Mouse (Mus musculus): ENCODE results near the gene Dffb.

Gene Dffb

DNA sequence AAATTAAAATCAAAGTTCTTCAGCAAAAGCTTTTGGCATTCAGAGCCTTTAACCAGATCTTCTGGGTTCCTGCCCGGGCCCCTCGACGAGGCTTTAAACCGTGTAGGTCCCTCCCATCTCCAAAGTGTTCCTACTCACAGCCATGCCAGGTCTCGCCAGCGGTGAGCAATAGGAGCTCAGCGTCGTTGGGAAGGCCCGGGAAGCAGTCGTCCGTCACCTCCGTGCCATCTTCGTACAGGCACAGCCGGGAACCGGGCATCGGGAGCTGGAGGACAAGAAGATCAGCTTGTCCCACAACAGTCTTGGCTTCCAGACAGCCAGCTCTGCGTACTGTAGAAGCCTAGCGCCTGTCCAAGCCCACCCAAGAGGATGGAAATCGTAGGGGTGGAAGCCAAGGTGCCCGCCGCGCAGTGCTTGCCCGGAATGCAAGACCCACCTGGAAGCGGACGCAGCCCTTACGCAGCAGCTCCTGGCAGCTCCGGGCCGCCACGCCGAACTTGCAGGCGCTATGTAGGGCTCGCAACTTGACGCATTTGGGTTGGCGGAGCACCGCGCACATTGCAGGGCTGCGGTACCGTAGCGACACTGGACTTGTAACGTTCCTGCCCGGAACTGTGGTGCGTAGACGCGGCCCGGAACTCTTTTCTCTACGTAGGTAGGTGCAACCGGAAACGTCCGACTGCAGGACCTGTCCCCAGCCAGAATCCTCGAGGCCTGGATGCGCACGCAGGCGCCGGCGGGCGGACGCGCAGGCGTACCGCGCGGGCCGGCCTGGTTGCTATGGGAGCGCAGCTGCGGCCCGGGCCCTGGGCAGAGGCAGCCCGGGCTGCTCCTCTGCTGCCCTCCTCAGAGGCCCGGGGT, at the start of gene Dffb, which contains the start of gene Cep104:
TSS of gene Dffb (minus strand) at position 696 of the 861 bp plus-strand sequence.
TSS of gene Cep104 (plus strand) at position 764 of the 861 bp plus-strand sequence.
- DNase-seq (ENCODE audit: low read depth, low spot score): peak; percentile 84

DNA sequence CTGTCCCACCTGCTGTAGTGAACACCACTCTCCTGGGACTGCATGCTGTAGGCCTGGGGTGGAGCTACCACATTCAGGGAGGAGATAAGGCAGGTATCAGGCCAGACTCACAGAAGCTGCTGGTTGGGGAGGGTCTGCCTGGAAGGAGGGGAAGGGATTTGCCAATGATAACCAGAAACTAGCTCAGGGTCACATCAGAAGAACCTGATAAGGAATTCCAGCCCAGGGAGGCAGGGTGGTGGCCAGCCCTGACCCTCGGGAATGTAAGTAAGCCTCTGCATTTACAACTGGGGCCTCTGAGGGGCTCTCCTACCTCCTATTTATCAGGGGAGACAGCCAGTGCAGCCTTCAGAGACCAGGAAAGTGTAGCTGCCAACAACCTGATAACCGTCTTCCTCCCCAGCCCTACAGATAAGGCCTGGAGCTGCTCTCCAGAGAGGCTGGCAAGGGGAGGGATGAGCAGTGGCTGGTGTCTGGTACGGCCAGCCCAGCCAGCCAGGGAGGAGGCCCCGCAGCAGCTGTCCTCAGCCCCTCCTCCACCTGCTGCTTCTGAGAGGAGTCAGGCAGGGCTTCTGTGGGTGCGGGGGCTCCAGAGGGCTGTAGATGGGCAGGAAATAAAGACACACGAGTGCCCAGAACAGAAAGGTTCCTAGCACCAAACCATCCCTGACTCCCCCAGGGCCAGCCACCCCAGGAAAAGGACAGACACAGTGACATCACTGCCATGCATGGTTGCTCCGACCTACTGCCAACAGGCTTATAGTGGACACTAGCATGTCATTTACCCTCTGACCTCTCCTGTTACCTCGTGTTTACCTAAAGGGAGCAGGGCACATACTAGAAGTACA, 49.1 kb upstream of the Dffb start:
- DNase-seq (ENCODE audit: low read depth, low spot score): peak; percentile 68

DNA sequence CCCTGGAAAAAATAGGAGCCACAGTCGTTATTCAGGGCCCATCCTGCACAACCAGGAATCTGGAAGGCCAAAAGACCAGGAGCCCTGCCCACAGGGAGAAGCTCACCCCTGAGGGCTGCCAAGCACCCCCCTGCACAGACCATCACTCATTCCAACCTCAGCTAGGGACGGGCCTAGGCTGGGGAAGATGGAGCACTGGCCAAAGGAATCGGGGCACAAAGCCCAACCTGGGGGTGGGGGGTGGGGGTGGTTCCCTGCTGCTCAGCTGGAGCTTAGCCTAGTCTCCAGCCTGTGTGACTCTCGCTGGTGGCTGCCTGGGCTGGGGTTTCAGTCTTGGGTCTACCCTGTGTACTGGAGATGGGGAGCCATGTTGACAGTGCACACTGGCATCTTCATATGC, 47.9 kb upstream of the Dffb start:
- DNase-seq (ENCODE audit: low read depth, low spot score): no peak

DNA sequence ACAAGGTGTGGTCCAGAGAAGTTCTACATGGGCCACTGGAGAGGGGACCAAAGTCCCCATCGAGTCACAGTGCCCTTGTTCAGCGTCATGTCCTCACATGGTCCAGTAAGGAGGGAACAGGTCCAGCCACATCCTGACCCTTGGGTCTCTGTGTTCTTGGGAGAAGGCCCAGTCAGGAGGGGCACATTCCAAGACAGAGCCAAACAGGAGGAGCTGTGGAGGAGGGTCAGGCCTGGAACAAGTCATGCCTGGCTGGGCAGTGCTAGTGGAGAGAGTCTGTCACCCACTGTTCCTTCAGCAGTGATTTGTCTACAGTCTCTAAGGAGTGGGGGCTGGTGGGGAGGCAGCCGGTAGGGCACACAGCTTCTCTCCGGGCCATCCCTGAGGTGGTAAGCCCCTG, 47.5 kb upstream of the Dffb start:
- DNase-seq (ENCODE audit: low read depth, low spot score): no peak

DNA sequence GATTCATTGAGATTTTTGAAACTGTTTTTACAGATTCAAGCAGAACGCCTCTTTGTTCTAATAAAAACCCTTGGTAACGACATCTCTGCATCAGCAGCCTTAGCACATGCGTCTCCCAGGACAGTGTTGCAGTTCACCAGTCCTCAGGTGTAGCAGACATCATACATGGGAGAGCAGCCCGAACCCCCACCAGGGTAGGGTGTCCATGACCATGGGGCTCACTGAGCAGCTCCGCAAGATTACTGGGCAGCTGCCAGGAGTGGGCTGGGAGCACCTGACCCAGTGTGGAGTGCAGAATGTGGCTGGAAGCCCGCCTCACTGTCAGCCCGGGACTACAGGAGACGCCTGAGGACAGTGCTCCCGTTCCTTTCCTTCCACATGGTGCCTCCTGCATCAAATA, 46.5 kb upstream of the Dffb start:
- DNase-seq (ENCODE audit: low read depth, low spot score): no peak

DNA sequence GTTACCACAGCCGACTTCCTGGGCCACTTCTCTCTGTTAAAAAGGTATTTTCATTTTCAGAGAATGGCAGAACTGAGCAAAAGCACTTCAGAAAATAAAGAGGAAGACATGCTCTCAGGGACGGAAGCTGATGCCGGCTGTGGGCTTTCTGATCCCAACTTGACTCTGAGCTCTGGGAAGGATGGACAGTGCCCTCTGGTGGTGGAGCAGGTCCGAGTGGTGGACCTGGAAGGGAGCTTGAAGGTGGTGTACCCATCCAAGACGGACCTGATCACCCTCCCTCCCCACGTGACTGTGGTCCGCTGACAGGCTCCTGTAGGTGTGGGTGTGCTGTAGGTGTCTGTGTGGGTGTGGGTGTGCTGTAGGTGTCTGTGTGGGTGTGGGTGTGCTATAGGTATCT, 44.6 kb upstream of the Dffb start:
- peak; percentile 42 for DNase-seq (ENCODE audit: low read depth, low spot score)

DNA sequence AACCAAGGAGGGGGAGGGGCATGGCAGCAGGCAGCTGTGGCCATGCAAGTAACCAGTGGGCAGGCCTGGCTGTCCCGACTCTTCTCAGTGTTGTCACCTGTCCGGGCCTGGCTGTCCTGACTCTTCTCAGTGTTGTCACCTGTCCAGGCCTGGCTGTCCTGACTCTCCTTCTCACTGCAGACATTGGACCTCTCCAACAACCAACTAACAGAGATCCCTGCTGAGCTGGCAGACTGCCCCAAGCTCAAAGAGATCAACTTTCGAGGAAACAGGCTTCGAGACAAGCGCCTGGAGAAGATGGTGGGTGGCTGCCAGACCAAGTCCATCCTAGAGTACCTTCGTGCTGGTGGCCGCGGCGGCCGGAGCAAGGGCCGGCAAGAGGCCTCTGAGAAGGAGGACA, 40.5 kb upstream of the Dffb start:
- DNase-seq (ENCODE audit: low read depth, low spot score): no peak

DNA sequence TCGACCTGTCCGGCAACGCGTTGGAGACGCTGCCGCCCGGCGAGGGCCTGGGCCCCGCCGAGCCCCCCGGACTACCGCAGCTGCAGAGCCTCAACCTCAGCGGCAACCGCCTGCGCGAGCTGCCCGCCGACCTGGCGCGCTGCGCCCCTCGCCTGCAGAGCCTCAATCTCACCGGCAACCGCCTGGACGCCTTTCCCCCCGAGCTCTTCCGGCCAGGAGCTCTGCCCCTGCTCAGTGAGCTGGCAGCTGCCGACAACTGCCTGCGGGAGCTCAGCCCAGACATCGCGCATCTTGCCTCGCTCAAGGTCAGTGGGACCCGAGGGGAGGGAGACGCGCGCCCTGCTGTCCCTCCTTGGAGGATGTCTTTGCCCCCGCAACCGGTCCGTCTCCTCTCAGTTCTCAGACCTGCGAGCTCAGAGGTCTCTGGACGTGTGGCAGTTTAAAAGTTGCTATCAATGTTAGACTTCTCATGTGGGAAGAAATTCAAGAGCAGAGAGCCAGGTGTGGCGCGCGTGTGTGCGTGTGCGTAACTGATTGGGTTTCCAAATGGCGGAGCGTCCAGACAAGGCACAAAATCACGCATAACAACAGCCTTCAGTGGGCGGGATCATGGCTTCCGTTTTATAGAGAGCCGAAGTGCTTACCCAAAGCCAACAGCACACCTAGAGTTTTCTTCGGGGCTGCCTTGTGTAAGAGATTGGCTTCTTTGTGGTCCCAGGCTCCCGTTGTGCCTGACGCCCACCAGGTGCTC, 37.4 kb upstream of the Dffb start:
- DNase-seq (ENCODE audit: low read depth, low spot score): no peak

DNA sequence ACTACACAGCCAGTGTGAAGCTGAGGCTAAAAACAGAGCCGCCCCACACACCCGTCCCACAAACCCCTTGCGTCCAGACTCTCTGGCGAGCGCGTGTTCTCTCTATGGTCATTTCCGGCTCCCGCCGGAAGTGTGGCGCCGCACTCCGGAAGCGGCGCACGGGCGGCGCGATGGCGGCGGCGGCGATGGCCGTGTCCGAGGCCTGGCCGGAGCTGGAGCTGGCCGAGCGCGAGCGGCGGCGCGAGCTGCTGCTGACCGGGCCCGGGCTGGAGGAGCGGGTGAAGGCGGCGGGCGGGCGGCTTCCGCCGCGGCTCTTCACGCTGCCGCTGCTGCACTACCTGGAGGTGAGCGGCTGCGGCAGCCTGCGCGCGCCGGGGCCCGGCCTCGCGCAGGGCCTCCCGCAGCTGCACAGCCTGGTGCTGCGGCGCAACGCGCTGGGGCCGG, 36.7 kb upstream of the Dffb start, which contains the start of gene Lrrc47:
TSS of gene Lrrc47 (plus strand) at position 86 of the 444 bp plus-strand sequence.
- DNase-seq (ENCODE audit: low read depth, low spot score): peak; percentile 63

DNA sequence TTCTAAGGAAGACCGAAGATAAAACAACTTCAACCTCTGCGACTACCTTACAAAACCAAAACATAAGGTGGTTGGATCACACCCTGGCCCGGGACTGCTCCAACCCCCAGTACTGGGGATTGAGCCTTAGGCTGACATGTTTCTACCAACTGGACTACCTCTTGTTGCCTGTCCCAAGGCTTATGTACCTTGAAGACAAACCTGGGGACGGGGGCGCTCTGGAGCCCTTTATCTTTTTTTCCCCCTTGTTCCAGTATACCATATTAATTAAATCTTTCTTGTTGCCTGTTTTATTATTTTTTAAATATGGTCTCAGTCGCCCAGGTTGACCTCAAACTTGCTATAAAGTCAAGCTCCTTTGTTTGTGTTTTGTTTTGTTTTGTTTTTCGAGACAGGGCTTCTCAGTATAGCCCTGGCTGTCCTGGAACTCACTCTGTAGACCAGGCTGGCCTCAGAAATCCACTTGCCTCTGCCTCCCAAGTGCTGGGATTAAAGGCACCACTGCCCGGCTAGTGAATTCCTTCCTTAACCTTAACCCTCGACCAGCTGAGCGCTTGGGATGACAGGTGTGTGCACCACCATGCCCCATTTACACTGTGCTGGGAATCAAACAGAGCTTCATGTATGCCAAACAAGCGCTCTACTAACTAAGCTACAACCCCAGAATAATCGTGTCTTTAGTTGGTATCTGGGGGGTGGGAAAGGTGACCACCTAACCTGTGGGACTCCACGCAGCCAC, 36.1 kb upstream of the Dffb start:
- no peak for DNase-seq (ENCODE audit: low read depth, low spot score)

DNA sequence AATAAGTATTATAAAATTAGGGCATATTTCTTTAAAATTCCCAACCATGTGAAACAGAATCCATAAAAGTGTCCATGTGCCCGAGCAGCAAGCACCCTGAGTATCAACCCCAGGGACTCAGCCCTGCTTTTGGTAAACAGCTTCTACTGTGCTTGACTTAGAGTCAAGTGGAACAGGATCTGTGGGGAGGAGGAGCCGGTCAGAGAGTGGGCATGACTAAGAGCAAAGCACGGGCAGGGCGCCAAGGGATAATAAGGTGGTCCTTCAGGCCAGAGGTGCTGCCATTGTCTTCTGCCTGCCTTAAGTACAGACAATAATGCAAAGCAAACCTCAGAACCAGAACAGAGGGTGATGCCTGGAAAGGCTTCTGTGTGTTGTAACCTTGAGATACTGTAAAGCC, 32.8 kb upstream of the Dffb start:
- DNase-seq (ENCODE audit: low read depth, low spot score): no peak

DNA sequence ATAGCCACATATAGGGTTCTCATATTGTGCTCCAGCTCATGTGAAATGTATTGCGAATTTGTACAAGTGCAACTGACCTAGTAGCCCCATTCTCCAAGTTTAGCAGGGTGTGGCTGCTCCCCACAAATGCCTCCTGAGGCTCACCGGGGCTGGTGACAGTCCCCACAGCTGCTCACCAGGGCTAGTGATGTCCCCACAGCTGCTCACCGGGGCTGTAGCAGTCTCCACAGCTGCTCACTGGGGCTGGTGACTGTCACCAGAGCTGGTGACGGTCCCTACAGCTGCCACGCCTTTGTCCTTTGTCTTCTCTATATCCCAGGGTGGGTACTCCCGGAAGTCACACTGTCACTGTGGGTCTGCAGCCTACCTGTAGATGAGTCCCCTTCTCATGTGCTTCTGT, 31.3 kb upstream of the Dffb start:
- no peak for DNase-seq (ENCODE audit: low read depth, low spot score)

DNA sequence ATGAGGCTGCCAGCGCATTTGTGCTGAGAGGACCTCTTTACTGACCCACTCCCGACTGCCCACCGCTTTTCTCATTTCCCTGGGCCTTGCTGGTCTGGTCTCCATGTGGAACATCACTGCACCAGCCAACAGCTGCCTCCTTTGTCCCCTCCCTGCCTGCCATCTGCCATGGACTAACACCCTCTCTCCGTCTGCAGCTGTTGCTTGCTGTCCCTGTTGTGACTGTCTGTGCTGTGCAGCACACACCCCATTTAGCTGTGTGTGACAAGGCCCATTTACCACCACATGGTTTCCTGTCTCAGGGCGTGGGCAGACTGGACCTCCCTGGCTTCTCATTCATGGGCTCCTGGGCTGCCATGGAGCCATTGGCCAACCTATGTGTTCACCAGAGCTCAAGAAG, 30.6 kb upstream of the Dffb start:
- no peak for DNase-seq (ENCODE audit: low read depth, low spot score)

DNA sequence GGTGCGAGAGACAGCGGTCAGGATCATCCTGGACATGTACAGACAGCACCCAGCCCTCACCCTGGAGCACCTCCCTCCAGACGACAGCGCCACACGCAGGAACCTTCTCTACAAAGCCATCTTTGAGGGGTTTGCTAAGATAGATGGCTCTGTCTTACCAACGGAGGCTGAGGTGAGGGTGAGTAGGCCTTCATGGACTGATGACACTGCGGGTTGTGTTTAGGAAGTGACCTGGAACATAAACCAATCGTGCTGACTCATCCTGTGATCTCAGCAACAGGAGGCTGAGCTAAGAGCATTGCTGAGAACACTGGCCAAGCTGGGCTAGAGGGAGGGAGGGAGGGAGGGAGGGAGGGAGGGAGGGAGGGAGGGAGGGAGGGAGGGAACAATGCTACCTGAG, 18.6 kb upstream of the Dffb start:
- DNase-seq (ENCODE audit: low read depth, low spot score): no peak

DNA sequence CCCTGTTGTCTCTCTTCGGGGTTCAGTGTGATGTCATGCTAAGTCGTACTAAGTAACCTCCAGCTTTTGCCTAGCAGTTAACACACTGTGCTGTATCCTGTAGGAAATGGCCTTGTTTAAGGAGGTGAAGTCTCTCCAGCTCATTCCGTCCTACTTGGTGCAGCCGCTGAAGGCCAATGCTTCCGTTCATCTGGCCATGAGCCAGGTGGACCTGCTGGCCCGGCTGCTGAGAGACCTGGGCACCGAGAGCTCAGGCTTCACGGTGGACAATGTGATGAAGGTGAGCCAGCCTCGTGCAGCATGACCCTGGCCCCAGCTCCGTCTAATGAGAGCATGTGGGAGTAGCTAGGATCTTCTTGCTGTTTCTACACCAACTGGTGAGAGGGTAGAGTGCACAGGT, 17.8 kb upstream of the Dffb start:
- DNase-seq (ENCODE audit: low read depth, low spot score): no peak

DNA sequence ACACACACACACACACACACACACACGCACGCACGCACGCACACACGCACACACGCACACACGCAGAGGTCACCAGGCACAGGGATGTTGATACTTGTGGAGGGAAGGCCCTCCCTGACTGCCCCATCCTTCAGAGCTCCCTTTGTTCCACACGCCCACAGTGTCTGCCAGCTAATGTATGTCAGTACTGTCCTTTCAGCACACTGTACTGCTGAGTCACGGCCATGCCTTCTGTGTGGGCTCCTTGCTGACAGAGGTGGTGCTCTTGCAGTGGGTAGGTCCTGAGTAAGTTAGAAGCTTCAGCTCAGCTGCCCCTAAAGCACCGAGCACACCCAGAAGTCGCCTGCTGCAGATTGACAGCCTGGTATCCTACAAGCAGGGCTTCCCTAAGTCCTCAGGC, 5.5 kb upstream of the Dffb start:
- no peak for DNase-seq (ENCODE audit: low read depth, low spot score)

DNA sequence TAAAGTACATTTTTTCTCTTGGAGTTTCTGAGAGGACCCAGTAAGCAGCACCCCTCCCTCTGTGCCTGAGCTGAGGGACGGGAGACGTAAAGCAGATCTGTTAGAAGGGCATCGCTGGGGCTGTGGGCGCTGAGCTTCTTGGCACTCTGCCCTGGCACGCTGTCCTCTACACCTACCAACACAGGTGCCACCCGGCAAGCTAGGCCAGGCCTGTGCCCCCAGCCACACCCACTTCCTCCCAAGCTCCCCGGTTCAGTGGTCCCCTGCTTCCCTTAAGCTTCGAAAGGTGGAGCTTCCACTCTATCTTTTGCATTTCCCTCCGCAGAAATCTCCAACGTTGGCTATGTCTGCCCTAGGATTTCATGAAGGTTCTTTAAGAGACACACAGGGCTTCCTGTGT, 4.3 kb upstream of the Dffb start:
- no peak for DNase-seq (ENCODE audit: low read depth, low spot score)

DNA sequence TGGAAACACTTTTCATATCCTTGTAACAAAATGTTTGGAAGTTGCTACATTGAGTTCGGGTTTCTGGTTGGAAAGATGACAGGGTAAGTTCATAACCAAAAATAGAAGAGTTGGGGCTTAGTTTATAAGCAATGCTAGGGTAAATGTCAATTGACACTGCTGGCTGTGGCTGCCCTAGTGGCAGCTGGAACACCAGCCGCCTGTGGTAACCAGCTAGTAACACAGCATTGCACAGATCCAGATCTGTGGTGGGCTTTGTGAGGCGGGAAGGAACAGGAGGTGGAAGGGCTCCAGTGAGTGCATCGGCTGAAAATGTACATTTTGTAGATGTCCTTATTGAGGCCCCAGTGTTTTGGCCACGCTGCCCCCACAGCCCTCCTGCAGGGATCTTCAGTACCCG, 842 bp upstream of the Dffb start:
- DNase-seq (ENCODE audit: low read depth, low spot score): no peak

DNA sequence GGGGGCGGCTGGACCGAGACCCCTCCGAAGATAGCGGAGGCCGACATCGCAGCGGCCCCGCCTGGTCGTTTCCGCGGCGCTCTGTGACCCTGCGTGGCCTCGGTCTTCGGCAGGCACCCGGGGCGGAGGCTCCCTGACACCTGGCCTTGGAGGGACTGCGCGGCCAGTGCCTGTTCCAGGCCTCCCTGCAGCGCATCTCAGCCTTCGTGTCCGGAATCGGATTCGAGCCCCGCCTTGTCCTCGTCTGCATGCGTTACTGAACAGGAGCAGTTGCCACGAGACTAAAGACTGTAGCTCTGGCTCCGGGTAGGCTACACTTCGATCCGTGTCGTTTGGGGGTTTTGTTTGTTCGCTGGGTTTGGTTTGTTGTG, 351 bp upstream of the Dffb start:
- DNase-seq (ENCODE audit: low read depth, low spot score): no peak

DNA sequence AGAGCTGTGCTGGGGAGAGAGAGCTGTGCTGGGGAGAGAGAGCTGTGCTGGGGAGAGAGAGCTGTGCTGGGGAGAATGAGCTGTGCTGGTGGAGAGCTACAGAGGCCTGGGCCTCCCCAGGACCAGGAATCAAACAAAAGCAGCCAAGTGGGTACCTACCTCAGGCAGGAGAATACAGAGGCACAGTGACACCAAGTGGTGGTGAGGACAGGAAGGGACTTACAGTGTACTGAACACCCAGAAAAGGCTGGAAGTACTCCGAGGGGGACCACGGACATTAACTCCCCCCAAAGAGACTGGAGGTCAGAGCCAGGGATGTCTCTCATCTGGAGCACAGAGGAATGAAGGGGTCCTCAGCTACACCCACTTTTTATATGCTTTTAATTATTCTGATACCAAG, 6.9 kb downstream of the Dffb start:
- no peak for DNase-seq (ENCODE audit: low read depth, low spot score)

DNA sequence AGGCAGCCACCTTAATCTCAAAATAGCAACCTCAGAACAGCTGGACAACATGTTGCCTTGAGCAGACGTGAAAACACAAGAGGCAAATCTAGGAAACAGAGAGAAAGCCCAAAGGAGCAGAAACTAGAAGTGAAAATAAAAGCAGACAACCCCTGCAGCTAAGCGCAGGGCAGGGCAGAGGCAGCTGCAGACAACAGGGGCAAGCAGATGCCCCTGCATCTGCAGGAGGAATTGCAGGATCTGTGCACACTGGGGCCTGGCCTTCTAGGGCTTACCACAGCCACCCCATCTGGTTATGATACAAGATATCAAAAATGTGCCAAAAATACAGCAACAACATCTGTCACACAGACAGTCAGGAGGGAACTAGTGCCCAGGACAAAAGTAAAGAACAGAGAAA, 7.4 kb downstream of the Dffb start:
- no peak for DNase-seq (ENCODE audit: low read depth, low spot score)
